Mouse (Mus musculus): ENCODE measurements at regions not wholly inside any gene's neighbourhood (a gene's known extent, or its start where the extent isn't known, plus 50 kb on each side); places are given as distances from the start of the nearest gene placed in this dataset.

DNA sequence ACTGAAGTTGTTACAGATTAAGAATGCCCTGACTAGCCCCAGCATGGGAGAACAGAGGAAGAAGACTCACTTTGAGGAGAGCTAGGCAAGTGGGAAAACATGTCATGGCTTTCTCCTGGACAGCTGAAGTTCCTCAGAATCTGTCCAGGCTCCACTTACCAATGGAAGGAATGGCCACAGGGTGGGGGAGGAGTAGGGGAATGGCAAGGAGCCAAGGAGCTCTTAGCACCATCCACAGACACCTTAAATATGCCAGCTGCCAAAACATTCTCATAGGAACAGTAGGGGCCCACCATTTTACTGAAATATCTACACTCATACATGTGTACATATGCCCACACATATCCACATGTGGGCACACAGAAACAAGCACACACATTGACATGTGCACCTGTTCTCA, 134.9 kb upstream of the Nrp1 start:
- no peak for DNase-seq (ENCODE audit: low spot score in 2 of 2)

DNA sequence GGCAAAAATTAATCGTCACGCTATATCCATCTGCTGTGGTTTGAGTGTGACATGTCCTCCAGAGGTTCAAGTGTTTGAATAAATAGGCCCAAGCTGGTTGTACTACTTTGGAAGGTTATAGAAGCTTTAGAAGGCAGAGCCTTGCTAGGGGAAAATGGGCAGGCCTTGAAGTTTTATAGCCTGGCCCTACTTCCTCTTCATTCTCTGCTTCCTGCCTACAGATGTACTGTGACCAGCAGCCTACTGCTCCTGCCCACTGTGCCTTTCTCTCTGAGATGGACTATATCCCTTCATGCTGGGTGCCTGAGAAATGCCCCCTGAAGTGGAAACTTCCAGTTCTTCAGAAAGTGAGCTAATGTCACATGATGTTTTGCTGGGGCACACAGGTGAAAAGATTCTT, 133.3 kb upstream of the Nrp1 start:
- DNase-seq (ENCODE audit: low spot score in 2 of 2) = no peak

DNA sequence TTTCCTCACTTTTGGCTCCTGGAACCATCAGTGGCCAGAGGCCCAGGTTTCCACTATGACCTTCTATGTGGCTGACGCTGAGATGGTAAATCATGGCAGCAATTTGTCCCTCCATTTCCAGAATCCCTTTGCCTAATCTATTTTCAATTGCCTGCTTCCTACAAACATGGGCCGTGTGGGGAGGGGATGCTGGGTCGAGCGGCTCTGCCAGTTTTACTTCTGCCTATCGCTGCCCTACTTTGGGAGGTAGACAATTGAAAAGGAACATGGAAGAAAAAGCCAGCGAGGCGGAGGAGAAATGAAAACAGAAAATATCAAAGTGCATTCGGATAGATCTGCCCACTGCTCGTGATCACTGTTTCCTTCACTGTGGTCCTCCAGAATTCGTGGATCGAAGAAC, 123.3 kb upstream of the Nrp1 start:
- DNase-seq (ENCODE audit: low spot score in 2 of 2) = no peak

DNA sequence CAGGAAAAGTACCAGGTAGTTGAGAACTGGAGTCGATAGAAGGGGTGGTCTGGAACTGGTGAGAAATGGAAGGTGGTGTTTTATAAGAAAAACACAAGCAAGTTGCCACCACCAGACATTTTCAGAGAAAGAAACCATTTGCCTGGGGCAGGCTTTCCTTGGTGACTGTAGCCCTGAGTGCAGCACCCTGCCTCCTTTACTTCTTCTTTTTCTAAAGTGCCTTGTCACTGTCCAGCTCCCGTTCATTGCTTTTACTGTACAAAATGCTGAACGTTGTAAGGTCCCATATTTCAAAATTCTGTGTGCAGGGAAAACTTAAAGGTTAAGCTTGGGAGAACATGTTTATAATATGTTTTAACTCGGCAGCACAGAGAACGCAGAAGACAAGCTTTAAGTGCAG, 122.9 kb upstream of the Nrp1 start:
- DNase-seq (ENCODE audit: low spot score in 2 of 2) = no peak

DNA sequence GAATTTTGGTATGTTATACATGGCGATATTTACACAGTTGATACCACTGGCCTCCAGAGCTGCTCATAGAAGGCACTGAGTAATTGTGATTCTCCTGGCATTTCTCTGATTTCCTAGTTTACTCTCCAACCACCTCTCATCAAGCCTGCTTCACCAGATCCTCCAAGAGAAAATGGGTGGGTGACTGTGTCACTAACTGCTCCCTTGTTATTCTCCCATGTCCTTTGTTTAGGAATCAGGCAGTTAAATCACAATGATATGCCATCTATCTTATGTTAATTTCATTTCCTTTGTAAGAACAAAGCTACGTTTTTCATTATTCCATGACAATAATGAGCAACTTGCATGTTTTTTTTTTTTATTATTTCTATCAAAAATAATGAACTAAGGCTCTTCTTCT, 122.3 kb upstream of the Nrp1 start:
- DNase-seq (ENCODE audit: low spot score in 2 of 2) = no peak

DNA sequence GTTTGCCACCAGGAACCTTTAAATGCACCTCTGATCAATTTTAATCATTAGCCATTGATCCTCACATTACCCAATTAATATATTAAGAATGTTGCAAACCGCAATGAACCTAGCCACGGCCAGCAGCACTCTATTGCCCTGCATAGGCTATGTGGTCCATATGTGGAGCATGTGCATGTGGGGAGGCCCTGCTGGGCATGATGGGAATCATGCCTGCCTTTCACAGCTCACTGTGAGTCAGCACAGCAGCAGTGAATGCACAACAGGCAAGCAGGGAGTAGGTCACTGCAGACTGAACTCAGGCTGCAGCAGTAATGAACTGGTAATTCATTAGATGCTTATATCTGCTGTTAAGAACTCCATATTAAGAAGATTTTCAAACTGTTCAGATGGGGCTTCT, 119.5 kb upstream of the Nrp1 start:
- no peak for DNase-seq (ENCODE audit: low spot score in 2 of 2)

DNA sequence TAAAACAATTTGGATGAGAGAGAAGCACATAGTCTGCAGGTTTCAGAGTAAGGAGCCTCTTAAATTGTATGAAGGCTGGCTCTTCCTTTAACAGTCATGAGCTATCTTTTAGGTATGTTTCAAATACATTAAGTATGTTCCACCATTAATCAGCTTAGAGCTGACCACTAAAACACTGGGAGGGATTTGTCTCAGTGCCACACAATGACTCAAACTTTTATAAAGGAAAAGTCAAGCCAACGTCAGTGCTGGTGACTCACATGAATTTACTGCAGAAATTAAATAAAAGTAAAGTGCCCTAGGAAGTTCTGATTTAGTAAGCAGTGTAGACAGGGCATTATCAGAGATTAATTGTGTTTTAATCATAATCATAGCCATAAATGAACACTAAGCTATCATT, 118.6 kb upstream of the Nrp1 start:
- DNase-seq (ENCODE audit: low spot score in 2 of 2) = no peak

DNA sequence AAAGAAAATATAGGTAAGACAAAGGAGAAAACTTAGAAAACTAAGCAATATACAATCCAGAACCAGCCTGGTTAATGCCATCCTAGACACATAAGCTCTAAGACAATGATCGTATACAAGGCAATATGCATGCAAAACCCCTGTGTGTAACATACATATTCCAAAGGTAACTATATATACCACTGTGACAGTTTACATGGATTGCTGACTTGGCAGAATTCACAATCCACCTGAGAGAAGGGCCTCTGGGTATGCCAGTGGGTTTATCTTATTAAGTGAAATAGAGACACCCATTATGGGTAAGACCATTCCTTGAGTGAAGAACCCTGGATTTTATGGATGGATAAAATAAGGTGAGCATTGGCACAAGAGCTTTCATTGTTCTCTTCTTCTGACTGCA, 117.2 kb upstream of the Nrp1 start:
- no peak for DNase-seq (ENCODE audit: low spot score in 2 of 2)

DNA sequence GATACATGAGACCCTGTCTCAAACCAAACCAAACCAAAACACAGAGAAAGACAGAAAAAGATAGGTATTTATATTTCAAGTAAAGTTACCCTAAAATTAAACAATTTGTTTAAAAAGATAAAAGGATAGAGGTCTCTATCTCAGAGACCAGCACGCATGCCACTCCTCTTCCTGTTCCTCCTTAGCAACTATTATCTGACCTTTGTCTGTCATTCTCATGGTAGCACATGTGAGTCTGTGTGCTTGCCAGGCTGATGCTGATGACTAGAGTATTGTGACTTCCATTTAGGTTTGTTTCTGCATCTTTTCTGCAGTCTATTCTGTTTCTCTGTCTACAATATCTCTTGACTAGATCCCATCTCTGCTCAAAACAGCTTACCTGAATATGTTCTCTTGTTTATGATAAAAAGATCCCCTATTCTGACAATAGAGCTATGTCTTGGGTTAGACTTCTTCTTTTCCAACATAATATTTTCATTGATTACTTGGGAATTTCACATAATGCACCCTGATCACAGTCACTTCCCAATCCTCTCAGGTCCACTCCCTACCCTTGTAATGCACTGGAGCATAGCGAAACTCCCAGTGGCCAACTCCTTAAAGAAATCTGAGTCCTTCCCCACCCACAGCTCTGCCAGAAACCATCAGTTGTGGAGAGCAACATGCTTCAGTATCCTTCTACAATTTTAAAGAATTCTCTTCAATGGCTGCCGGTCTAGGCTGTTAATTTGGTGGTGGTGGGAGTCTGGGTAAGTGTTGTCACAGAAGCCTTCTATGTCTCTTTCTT, 115.7 kb upstream of the Nrp1 start:
- DNase-seq (ENCODE audit: low spot score in 2 of 2) = no peak

DNA sequence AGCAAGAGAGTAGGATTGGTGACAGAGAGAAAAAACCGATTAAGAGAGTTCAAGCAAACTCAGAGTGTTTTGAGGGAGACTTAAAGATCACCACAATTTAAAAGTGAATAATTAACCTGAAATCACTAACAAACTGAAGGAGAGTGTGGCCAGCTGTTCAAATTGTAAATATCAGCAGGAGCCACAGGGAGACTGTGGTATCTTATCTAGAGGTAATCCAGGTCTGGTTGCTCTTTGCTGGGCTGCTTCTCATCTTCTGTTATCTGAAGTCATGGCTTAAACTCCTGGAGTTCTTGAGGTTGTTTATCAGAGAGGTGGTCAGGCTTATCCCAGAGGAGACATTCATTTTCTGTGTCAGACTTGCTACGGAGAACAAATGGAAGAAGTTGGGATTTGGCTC, 106.7 kb upstream of the Nrp1 start:
- DNase-seq (ENCODE audit: low spot score in 2 of 2) = no peak

DNA sequence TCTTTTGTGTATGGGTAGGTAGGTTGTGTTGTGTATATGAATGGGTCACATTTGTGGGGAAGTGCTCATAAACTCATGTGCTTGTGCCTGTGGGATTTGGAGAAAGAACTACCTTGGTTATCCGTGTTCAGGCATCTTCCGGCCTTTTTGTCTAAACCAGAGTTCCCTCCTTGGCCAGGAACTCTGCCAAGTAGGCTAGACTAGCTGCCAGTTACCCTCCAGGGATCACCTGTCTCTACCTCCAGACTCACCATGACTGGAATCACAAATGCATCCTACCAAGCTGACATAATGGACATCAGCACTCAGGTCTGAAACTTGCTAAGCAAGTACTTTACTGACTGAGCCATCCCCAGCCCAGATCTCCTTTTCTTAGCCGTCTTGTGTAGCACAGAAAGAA, 97.6 kb upstream of the Nrp1 start:
- no peak for DNase-seq (ENCODE audit: low spot score in 2 of 2)

DNA sequence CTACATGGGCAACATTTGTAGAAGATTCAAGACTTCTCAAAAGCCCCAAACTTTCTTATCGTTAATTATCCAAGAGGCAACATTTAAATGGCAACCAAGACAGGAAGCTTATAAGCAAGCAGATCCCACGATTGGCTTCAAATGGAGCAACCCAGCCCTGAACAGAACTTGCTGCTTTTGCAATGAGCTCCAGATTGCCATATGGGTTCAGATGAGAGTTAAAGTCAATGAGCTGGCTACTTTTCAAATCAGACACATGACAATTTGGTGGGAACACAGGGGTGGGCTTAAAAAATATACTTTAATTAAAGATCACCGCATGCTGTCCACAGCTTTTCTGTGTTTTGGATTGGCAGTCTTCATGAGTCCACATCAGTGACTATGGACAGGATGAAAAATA, 97.0 kb upstream of the Nrp1 start:
- DNase-seq (ENCODE audit: low spot score in 2 of 2) = no peak

DNA sequence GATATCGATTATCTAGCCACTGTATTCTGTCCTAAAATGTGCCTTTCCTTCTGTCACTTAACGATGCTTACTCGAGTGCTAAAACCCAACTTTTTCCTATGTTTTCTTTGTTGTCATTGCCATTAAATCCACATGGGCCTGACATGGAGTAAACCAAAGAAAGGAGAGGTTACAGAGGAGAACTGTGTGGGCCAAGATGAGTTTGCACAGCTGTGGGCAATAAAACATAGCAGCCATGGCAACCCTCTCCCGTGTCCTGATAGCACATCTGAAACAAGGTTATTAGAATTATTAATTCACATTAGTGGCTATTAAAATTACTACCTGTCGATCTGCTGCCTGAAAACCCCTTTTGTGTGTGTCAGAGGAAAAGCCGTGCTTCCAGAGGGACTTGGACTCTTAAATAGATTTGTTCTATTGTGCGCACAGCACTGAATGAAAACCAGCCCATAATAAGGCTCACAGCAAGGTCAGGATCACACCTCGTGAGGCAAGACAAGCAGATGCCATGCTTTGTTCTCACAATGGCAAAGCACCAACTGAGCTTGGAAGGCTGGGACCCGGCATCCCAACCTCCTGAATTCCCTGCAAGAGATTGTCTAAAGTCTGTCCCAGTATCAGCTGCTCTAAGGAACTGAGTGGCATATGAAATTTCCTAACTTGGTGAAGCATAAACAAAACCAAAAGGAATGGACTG, 95.0 kb upstream of the Nrp1 start:
- DNase-seq (ENCODE audit: low spot score in 2 of 2) = no peak

DNA sequence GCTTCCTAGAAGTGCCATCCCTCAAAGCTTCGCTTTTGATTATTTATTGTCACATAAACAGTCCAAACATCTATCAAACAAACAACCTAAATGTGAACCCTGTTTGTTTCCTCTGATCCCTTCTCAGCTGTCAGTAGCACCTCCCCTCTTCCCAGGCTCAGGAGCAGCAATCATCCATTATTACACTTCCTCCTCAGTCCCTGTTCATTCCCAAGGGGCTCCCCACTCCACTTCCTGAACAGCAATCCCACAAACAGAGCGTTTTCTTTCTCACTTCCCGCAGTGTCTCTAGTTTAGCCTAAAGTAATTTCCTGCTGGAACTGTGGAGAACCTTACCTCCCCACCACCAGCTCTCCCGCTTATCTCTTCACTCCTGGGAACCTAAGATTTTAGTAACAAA, 91.1 kb upstream of the Nrp1 start:
- DNase-seq (ENCODE audit: low spot score in 2 of 2) = no peak

DNA sequence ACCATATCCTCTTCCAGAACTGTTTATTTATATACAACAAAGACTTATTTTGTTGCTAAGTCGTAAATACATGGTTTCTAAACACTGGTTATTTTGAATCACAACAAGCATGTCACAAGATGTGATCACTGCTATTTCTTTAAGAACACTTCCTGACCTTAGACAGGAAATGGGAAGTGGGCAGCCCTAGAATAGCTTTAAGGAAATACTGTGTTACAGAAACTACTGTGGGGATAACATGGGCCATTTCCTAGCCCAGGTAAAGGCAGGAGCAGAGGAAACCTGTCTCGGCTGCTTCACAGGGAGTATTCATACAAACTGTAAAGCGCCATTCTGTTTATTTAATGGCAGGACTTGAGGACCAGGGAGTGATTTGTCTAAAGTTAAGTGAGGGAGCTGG, 90.4 kb upstream of the Nrp1 start:
- DNase-seq (ENCODE audit: low spot score in 2 of 2) = no peak

DNA sequence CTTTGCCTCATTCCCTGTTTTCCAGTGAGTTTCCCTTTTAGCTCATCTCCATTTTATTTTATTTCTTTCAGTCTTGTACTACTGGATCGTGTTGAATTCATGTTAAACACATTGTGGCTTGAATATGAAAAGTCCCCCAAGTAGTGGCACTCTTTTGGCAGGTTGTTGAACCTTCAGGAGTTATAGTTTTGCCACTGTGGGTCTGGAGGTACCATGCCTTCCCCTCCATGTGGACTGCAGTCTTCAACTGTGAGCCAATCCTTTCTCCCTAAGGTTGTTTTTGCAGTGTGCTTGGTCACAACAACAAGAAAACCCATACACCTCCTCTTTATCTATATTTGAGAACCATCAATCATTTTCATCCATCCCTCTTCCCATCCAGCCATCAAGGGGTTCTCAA, 88.9 kb upstream of the Nrp1 start:
- no peak for DNase-seq (ENCODE audit: low spot score in 2 of 2)

DNA sequence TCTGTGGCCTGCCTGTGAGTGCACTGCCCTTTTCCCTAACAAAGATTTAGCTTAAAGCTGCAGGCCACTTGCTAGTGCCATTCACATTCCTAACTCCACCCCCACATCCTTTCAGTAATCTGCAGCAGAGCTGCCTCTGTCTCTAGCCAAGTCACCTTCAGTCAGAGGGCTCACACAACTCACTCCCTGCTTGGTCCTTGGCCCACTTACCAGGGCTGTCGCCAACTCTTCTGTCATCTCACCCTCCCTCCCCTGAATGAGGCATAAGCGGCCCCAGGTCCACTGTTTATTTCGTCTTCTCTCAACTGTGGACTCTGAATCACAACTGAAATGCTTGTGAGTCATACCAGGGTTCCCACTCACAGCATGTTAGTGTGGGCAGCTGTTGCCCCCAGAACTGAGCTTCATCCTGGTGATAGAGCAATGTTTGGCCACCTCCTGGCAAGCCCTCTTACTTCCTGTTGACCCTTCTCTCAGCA, 85.5 kb upstream of the Nrp1 start:
- DNase-seq (ENCODE audit: low spot score in 2 of 2) = no peak

DNA sequence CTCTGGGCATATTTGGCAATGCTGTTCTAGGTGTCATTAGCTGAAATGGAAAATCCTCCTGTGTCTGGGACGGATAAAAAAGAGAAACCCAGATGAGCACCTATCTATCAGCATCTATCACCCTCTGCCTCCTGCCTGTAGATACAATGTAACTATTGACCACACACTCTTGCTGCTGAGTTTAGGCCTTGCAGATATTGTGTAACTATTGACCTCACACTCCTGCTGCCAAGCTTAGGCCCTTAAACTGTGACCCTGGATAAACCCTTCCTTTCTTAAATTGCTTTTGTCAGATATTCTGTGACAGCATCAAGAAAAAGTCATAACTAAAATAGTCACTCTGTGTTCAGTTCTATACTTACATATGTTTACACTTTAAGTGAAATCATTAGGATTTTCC, 81.9 kb upstream of the Nrp1 start:
- DNase-seq (ENCODE audit: low spot score in 2 of 2) = no peak

DNA sequence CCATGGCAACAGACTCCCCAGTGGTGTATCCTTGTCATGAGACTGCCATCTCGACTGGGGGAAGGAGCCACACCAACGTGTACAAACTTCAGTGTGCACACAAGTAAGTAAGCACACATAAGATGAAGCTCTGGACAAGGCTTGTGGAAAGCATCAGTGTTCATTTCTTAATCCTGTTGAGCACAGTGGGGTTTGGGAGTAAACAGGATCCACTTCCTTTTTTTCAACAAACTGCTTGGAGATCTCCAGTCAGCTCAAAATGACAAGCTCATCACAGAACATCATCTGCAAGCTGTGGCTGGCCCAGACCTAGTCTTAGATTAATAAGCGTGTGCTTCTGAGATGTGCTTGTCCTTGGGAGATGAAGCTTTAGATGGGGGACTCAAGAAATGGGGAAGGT, 75.6 kb upstream of the Nrp1 start:
- DNase-seq (ENCODE audit: low spot score in 2 of 2) = no peak

DNA sequence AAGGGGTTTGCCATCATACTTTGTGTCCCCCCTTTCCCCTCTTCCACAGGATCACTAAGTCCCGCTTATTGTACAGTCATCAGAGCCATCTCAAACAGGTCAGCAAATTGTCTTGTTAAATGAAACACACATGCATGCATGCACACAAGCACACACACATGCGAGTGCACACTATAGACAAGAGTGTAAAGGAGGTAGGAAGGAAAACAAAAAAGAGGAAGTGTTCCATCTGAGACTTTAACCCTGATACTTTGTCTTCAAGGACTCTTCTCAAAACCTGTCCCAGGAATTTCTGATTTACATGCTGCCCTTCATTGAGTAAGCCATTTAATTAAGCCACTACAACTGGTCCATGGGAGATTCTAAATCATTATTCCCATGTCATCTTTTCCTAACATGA, 75.0 kb upstream of the Nrp1 start:
- no peak for DNase-seq (ENCODE audit: low spot score in 2 of 2)

DNA sequence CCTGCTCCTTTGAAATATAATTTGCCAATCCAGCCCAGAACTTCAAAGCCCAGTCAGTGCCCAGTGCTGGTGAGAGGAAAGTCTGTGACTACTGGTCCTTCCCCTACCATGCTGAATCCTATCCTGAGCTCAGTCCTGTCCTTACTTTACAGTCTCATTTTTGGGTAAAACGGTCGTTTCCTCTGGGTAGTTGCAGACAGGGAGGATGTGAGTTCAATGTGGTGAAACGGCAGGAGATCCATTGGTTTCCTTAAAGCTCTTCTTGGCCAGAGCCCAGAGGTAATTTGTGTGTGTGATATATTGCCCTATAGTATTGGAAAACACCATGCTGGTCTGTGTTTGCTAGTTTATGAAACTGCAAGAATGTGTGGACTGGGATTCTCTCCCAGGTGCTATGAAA, 73.6 kb upstream of the Nrp1 start:
- no peak for DNase-seq (ENCODE audit: low spot score in 2 of 2)

DNA sequence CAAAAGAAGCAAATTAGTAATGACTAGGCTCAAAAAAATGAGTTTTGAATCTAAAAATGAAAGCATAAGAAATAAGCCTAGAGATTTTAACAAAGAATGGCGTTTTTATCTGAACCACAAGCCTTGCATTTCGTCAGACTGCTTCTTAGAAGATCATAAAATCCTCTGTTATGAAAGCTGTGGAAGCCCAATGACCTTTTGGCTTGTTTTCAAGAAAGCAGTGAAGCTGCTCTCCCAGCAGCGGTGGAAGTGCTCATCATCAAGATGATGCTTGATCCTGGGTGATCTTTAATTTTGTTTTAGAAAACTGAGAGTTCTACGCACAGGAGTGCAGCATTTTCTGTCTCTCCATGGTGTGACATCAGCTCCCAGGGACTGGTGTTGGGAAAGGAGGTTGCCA, 68.3 kb upstream of the Nrp1 start:
- no peak for DNase-seq (ENCODE audit: low spot score in 2 of 2)

DNA sequence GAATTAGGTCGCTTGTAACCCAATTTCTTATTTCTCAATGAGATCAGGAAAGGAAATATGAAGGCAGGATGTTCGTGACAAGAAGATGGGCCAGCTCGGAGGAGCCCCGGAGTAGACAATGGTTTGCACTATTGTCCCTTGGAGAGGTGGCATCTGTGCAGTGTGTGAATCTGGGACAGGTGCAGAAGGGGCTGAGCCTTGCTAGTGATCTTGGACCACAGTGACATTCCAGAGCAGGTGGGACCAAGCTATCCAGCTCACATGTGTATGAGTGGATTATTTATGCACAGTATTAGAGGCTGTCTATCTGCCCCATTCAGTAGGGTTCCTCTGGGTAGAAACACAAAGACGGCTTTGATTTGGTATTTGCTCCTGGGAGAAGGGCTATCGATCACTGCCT, 66.0 kb upstream of the Nrp1 start:
- no peak for DNase-seq (ENCODE audit: low spot score in 2 of 2)

Data from spleen, postnatal 10 days (tissue).